Mouse (Mus musculus) spleen, postnatal 36 days (tissue): ENCODE data around the gene Mn1.

Experiments
- DNase-seq, 2 experiments: peaks; one replicate each; pipeline ENCODE4 v3.0.0; 2022; ENCODE audit warnings: low spot score in 2 of 2, mixed read lengths in 1 of 2

Gene Mn1

DNA sequence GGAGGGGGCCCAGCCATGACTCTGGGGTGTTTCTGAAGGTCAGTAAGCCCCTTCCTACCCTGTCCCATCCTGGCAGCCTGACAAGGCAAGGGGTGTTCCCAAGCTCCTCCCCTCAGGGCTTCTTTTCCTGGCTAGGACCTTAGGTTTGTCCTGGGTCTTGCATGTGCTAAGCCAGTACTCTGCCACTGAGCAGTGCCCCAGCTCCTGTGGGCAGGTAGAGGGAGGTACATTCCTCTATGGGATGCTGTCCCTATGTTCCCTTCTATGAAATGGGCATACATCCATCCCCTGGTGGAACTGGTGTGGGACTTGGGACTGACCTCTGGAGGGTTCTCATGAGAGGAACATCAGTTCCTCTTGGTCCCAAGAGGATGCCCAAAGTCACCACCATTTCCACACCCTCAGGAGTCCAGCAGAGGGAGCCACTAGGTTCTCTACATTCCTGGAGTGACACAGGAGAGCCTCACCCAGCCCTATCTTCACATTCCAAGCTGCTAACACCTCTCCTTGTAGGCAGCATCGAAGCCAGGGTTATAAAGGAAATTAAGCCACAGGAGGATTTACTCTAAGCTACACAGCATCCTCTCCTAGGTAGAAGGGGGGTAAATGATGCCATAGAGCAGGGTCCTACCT, 7.6 kb upstream of the Mn1 start:
- DNase-seq = no peak

- DNase-seq = no peak
Measured at GRCm38 (mm10) chr5:111410665-111411064, 6.5 kb upstream of the Mn1 start.

DNA sequence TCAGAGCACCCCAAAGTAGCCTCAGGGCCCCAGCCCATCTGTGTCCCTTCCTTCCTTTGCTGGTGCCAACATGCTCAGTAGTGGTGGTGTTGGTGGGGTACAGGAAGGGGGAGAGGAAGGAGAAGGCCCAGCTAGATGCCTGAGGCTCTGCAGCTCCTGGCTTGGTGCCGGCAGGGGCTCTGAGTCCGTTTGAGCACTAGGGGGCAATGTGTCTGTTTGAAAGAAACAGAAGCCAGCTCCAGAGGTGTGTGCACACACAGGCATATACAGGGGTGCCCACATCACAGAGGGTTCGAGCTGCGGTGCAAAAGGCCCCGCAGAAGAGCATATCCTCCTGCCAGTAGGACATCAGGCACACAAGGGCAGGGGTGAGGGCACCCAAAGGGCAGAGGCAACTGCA, 3.0 kb upstream of the Mn1 start:
- DNase-seq = peak; percentile 46 to 47

DNA sequence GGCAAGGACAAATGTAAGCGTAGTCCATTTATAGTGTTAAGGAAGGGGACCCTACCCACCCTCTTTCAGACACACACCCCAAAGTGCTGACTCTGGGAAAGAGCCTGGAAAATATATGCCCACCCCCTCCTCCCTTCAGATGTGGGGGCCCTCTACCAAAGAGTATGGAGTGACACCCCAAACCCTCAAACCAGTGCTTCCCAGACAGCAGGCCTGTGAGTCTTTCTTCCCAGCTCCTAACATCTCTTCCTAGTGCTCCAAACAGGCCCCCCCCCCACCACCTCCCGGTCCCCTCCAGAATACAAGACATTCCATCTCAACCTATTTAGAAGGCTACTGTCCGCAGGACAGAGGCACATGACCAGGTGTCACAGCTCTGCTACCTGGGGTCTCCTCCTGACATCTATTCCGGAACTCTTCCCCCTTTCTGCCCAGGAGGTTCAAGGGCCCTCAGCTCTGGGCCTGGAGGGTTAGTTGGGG, 2.4 kb upstream of the Mn1 start:
- DNase-seq = no peak

DNA sequence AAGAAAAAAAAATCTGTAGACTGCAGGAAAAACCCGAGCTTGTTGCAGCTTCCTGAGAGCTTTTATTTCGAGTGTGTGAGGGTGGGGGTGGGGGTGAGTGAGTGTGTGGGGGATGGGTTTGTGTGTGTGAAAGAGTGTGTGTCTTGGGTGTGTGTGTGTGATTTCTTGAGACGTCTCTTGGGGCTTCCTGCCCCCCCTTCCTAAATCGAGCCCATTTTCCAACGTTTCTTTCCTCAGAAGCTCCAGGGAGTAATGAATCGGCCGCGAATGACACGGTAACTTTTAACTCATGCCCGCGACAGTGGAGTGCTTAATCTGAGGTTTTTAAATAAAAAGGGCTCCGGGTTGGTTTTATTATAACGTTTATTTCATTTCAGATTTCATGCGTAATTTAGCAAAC, 1.6 kb upstream of the Mn1 start:
- no peak for DNase-seq

GRCm38 (mm10) chr5:111416048-111416447, 1.1 kb upstream of the Mn1 start:
- DNase-seq = no peak

DNA sequence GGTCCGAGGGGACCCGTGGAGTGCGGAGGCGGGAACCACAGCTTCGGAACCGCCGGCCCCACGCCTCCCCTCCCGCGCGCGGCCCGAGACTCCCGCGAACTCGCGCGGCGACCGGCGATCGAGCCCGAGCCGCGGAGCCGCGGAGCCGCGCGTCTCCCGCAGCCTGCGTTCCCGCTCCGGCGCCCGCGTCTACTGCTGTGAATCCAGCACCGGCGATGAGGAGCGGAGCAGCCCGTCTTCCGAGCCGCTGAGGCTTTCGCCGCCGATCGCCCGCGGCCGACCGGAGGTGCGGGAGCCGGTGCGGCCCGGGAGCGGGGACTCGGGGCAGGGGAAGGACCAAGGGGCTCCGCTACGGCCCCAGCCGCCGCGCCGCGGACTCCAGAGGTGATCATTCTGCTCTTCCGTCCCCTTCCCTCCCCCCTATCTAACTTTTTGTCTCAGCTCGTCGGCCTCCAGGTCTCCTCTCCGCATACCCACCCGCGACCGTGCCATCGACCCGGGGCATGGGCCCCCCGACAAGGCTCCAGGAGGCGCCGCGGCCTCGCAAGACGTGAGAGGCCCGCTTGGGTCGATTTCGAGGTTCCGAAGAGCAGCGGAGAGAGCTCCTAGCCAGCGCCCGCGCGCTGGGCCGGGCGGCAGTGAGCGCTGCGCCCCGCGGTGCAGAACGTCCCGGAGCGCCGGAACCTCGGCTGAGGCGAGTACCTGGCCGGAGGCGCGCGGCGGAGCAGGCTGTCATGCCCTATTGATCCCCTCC, 393 bp downstream of the Mn1 start:
- no peak for DNase-seq

DNA sequence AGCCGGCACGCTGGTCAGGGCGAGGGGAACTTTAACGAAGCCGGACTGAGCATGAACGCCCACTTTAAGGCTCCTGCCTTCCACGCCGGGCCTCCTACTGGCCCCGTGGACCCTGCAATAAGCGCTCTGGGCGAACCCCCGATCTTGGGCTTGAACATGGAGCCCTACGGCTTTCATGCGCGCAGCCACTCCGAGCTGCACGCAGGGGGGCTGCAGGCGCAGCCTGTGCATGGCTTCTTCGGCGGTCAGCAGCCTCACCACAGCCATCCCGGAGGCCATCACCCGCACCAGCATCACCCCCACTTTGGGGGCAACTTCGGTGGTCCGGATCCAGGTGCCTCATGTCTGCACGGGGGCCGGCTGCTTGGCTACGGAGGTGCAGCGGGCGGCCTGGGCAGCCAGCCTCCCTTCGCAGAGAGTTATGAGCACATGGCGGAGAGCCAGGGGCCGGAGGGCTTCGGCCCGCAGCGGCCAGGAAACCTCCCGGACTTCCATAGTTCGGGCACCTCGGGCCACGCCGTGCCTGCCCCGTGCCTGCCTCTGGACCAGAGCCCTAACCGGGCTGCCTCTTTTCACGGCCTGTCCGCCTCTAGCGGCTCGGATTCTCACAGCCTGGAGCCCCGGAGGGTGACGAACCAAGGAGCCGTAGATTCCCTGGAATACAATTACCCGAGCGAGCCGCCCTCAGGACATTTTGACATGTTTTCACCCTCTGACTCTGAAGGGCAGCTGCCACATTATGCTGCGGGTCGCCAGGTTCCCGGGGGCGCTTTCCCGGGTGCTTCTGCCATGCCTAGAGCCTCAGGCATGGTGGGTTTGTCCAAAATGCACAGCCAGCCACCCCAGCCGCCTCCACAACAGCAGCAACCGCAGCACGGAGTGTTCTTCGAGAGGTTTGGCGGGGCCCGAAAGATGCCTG, 1.3 kb downstream of the Mn1 start:
- DNase-seq = no peak

DNA sequence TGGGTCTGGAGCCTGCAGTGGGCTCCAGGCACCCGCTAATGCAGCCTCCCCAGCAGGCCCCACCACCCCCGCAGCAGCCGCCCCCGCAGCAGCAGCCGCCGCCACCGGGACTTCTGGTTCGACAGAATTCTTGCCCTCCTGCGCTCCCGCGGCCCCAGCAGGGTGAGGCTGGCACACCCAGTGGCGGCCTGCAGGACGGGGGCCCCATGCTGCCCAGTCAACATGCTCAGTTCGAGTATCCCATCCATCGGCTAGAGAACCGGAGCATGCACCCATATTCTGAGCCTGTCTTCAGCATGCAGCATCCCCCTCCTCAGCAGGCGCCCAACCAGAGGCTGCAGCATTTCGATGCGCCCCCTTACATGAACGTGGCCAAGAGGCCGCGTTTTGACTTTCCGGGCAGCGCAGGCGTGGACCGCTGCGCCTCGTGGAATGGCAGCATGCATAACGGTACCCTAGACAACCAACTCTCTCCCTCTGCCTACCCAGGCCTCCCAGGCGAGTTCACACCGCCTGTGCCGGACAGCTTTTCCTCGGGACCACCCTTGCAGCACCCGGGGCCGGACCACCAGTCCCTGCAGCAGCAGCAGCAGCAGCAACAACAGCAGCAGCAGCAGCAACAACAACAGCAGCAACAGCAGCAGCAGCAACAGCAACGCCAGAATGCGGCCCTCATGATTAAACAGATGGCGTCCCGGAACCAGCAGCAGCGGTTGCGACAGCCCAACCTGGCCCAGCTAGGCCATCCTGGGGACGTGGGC, 2.1 kb downstream of the Mn1 start:
- no peak for DNase-seq

- no peak for DNase-seq
Measured at GRCm38 (mm10) chr5:111420011-111420691, 3.0 kb downstream of the Mn1 start.

GRCm38 (mm10) chr5:111420896-111421295, 3.7 kb downstream of the Mn1 start:
- no peak for DNase-seq

GRCm38 (mm10) chr5:111421424-111421823, 4.3 kb downstream of the Mn1 start:
- no peak for DNase-seq

DNA sequence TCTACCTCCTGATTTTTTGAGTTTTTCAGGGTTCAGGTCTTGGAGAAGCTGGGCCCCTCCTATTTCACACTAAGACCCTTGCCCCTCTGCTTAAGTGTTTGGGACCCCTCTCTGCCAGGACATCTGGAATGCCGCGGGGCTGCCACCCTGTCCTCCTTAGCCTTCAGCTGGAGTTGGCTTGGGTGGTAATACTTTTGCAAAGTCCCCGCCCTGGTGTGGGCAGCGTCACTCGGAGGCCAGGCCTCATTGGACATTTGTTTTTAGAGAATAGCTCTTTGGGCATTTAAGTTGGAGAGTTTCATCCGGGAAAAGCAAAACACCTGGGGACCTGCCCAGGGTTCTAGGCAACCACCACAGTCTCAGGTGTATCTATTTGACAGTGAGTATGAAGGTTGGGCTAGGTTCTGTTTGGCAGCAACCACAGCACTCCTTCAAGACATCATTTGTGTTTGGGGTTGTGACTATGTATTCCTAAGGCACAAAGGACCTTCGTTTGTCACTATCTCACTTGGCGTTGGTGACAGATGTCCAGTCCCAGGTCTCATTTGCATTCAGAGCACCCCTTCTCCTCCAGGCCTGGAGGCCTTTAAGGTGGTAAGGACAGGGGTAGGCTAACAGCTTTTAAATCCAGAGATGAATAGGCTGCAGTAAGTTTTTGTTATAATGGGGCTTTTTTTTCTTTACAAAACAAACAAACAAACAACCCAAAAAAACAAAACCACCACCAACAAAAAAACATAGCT, 5.1 kb downstream of the Mn1 start:
- no peak for DNase-seq

DNA sequence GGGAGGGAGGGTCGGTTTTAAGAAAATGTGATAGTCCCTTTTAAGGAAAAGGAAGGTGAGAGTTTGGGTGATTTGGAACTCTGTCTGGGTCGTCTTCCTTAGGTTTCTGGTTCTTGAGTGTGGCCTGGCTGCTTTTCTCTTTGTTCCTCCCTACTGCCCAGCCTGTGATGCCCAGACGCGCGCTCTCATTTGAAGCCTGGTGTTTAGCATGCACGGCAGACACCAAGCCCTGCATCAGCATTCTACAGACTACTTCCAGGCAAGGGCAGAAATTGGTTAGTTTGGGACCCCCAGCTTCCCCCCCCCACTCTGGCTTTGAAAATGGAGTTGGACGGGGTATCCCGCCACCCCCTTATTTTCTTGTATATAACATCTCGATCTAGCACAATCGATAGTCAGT, 5.8 kb downstream of the Mn1 start:
- no peak for DNase-seq

DNA sequence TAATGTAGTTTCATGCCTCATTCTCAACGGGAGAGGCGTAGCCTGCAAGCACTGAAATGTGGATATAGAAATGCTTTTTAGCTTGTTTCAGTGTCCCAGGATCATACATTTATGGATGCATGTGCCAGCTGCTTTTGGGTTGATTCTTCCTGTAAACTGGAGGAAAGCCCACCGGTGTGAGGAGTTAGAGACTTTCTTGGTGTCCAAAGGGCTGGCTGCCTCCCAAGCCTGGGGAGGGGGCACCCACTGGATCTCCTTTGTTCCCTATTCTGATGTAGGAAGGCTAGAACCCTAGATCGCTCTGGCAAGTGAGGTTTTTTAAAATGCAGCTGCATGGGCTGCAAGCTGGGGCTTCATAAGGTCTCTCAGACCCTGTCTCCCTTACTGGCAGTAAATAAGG, 6.5 kb downstream of the Mn1 start:
- no peak for DNase-seq

- DNase-seq = no peak
Measured at GRCm38 (mm10) chr5:111425813-111426212, 8.7 kb downstream of the Mn1 start.

- no peak for DNase-seq
Measured at GRCm38 (mm10) chr5:111426249-111426648, 9.1 kb downstream of the Mn1 start.

GRCm38 (mm10) chr5:111428882-111429281, 11.7 kb downstream of the Mn1 start:
- DNase-seq = no peak

DNA sequence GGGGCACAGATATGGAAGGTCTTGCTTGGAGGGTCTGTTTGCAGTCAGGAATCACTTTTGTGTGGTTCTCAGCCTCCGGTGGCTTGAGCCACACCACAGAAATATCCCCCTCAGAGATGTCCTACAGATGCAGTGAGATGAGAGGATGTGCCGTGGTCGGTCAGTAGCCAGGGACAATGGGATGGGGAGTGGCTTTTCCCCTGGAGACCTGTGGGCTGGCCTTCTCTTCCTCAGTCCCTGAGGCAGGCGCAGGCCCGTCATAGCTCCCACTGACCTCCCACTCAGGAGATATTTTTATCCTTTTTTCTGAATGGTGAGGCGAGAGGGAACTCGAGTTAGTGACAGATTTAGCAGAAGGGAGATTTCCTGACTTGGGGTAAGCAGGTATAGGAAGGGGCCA, 12.6 kb downstream of the Mn1 start:
- no peak for DNase-seq

DNA sequence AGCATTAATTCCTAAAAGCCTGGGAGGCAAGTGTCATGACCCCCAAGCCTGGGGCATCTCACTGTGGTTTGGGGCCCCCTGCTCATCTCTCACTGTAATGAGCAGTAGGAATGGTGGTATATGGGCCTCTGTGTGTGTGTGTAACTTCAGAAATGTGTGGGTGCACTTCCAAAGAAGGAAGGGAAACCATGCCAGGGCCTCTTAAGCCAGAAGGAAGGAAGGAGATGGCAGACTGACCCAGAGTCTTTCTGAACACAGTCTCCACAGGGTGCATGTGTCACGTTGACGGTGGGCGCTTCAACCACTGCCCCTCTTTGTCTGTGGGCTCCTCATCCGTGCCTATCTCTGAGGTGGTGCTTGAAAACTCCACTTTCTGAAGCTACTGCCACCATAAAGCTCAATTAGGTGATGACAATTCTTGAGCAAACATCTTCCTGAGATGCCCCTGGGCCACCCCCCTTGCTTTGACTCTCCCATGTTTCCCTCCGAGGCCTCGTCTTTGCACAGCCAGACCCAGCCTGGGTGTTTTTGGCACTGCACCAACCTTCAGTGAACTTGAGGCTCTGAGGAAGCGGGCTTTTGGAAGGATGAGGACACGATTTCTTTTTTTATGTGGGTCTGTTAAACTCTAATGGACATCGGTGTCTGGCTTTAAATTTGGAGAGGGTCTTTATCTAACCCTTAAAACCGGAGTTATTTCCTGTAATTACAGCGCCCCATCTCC, 14.0 kb downstream of the Mn1 start:
- DNase-seq = no peak
